Mouse (Mus musculus) midbrain, postnatal 0 days (tissue): Measurements from ENCODE around the gene Slc6a6. TPM values are rescaled to one million over a fixed set of nuclear protein-coding genes. Genes with fewer than 3 reads are reported as not detected.

Experiments used
- ATAC-seq: fragments of 200-750 bp; cut with Nextera tagmentation; 2 replicates; pipeline ENCODE4 v1.8.0; 2017; ENCODE audit warnings: moderate number of reproducible peaks, mild to moderate bottlenecking, moderate TSS enrichment, moderate library complexity; ENCODE audit not compliant: low FRiP score
- DNase-seq: peaks from one replicate; pipeline ENCODE4 v3.0.0-alpha.2; 2015; ENCODE audit warnings: low spot score
- H3K27ac ChIP-seq: fragments of 300-500 bp; sonication (generic); 2 replicates; pipeline ENCODE4 v1.5.1; 2014; ENCODE audit warnings: low read depth, mild to moderate bottlenecking, low read length, mixed read lengths
- H3K27me3 ChIP-seq: fragments of 300-500 bp; sonication (generic); 2 replicates; pipeline ENCODE4 v1.6.1; 2014; ENCODE audit warnings: low read length, control low read depth, mixed read lengths; ENCODE audit not compliant: insufficient read depth
- H3K36me3 ChIP-seq: fragments of 300-500 bp; sonication (generic); 2 replicates; pipeline ENCODE4 v1.6.1; 2014; ENCODE audit warnings: low read length, control low read depth, mixed read lengths; ENCODE audit not compliant: insufficient read depth
- H3K4me1 ChIP-seq: fragments of 300-500 bp; sonication (generic); 2 replicates; pipeline ENCODE4 v1.6.1; 2014; ENCODE audit warnings: mild to moderate bottlenecking, control low read depth, antibody characterized with exemption, low read length, mixed read lengths; ENCODE audit not compliant: insufficient read depth
- H3K4me2 ChIP-seq: fragments of 300-500 bp; sonication (generic); 2 replicates; pipeline ENCODE4 v1.6.1; 2014; ENCODE audit warnings: low read depth, mild to moderate bottlenecking, low read length, mixed read lengths; ENCODE audit not compliant: poor library complexity, severe bottlenecking
- H3K4me3 ChIP-seq: fragments of 300-500 bp; sonication (generic); 2 replicates; pipeline ENCODE4 v1.5.1; 2014; ENCODE audit warnings: low read depth, mild to moderate bottlenecking, low read length, moderate library complexity
- H3K9ac ChIP-seq: fragments of 300-500 bp; sonication (generic); replicated peaks from 2 replicates; pipeline ENCODE4 v1.6.1; 2014; ENCODE audit warnings: mild to moderate bottlenecking, low read length, moderate library complexity, mixed read lengths; ENCODE audit not compliant: poor library complexity, severe bottlenecking
- H3K9me3 ChIP-seq: fragments of 300-500 bp; sonication (generic); 2 replicates; pipeline ENCODE4 v1.6.1; 2016; ENCODE audit warnings: low read length, control low read depth
- CTCF ChIP-seq: IDR thresholded peaks from 2 replicates; pipeline ENCODE4 v1.5.1; 2016; ENCODE audit warnings: antibody characterized with exemption, mild to moderate bottlenecking
- WGBS: fragments of 180-500 bp; shearing (Covaris S2); extraction: QIAGEN DNeasy Blood & Tissue Kit; methylation state at CpG from one replicate; pipeline ENCODE4 v1.1.7; 2014; 5-methylcytosine and 5-hydroxymethylcytosine counted together
- polyA plus RNA-seq: library from polyadenylated mRNA; unstranded; fragments of >200 nt; fragmentation: Nextera tagmentation; extraction: Ambion mirVana; gene quantifications from 2 replicates; pipeline ENCODE4 v1.2.1, GENCODE M21; 2015
- total RNA-seq: library from RNA; depleted of rRNA; stranded (reverse); fragments of >200 nt; gene quantifications from 2 replicates; pipeline ENCODE4 v1.2.3, GENCODE M21; 2014

Gene Slc6a6
- total and polyA plus RNA-seq, 2 experiments from 2014 or later = 146 to 147 TPM

DNA sequence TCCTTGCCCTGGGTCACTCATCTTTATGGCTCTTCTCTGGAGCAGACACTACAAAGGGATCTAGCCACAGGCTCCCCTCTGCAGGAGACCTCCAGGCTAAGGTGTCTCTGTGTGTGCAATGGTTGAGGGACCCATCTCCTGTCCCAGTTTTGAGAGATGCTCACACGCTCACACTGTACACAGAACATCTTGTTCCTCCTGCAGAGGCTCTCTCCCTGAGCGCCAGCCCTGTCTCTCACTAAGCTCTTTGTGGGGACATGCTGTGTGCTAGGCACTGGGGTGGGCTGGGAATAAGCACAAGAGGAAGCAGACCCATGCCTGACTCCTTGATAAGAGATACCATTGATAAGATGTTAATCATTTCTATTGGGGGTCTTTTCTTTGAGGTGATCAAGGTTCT is 34.2 kb downstream of the Slc6a6 start:
- ATAC-seq = no peak
- Histone ChIP-seq H3K9ac (no peak overlapping the region), H3K4me2 (no peak overlapping the region), H3K9me3 (no peaks in the 10 kb centered on the region), H3K4me1 (peaks cover 26% of the 10 kb centered on the region), H3K27ac (peak overlapping the region; percentile 94), H3K27me3 (no peaks in the 10 kb centered on the region), H3K4me3 (no peak overlapping the region), H3K36me3 (peaks cover 6% of the 10 kb centered on the region; the same call in 1 of the 2 replicates)
- TF ChIP-seq CTCF = no peak
- WGBS = 55% methylated on average over 2 of the region's 2 CpGs
- DNase-seq = no peak

DNA sequence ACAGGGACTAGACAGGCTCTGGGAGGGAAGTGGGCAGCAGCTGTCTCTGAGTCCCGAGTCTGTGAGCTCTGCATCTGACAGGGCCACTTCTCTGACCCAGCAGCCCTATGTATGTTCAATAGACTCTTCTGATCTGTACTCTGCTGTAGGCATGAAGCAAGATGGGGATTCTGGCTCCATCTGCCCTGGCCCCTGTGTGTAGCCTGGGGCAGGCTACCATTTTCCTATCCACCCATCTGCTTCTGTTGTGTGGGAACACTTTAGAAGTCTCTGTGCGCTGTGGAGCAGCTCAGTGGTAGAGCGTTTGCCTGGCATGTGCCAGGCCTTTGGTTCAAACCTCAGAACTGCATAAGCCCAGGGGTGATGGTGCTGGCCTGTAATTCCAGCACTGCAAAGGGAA is 34.8 kb downstream of the Slc6a6 start:
- Histone ChIP-seq H3K27me3 (no peaks in the 10 kb centered on the region), H3K9me3 (no peaks in the 10 kb centered on the region), H3K9ac (0 out of 2 replicates have a peak overlapping the region, but pooled peaks have one; percentile 2), H3K4me2 (no peak overlapping the region), H3K36me3 (peaks cover 12% of the 10 kb centered on the region), H3K27ac (peak overlapping the region; percentile 94), H3K4me3 (no peak overlapping the region), H3K4me1 (peaks cover 25% of the 10 kb centered on the region)
- DNase-seq (no peak), ATAC-seq (no peak)
- WGBS = 56% methylated on average over 3 of the region's 3 CpGs
- no peak for TF ChIP-seq CTCF

DNA sequence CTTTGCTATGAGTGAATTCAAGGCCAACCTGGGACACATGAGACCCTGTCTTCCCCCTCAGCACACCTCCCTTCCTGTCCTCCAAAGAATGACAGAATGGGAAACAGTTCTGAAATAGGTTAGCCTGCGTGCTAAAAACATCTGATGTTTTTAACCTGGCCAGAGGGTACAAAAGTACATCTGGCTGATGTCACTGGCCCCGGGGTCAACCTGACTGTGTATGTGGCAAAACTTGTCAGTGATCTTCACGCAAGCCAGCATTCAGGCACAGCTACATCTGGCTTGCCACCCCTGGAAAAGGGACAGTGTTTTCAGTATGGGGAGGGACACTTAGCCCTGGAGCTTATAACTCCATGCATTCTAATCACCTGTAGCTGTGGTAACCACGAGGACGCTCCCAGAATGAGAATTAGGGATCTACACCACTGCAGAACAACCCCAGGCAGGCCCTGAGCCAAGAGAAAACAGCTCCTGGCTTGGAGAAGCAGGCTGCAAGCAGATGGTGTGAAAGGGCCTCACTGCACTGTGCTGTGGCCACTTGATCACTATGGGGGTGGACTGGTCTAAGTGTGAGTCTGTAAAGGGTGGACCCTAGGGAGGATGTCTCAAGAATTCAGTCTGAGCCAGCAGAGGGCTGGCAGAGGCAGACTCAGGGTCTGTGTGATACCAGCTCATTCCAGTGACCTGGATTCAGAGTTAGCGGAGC is 35.3 kb downstream of the Slc6a6 start:
- peak overlapping the region; percentile 48; the same call in 1 of the 2 replicates for H3K9ac ChIP-seq

DNA sequence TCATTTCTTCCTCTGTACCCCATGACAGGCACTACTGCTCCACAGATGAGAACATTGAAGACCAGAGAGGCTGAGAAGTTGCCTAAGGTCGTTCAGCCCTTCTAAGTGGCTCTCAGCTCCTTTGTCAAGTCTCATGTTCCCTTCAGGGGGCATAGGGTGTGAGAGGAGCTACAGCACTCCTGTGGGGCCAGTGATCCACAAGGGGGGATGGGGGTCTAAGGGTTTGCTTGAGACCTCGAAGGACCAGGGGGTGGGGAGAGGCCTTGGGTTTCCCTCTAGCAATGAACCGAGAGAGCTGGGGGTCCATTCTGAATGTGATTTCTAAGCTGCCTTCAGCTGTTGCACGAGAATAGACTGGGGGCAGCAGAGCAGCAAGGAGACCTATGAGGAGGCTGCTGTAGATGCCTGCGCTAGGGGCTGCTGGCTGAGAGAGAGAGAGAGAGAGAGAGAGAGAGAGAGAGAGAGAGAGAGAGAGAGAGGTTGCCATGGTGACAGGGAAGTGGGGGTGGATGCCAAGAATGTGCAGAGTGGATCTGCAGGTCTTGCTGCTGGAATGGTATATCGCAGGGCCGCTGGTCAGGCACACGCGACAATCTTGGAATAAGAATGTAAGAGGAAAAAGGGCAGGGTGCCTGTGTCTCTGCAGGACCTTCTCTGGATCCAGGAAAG is 36.1 kb downstream of the Slc6a6 start:
- DNase-seq (peak; percentile 89), ATAC-seq (peak; percentile 80)
- Histone ChIP-seq H3K4me1 (peaks cover 25% of the 10 kb centered on the region), H3K4me2 (peak overlapping the region; percentile 24), H3K9ac (peak overlapping the region; percentile 48), H3K36me3 (peaks cover 24% of the 10 kb centered on the region), H3K4me3 (no peak overlapping the region), H3K27me3 (no peaks in the 10 kb centered on the region), H3K27ac (peak overlapping the region; percentile 94), H3K9me3 (no peaks in the 10 kb centered on the region)
- TF ChIP-seq CTCF = peak; percentile 39; the same call in 1 of the 2 replicates
- under 1% methylated on average over 9 of the region's 9 CpGs for WGBS

More for the DNA sequence above, 35.3 kb downstream of the Slc6a6 start:
- 39% methylated on average over 6 of the region's 6 CpGs for WGBS
- H3K4me1 ChIP-seq = peaks cover 25% of the 10 kb centered on the region
- no peaks in the 10 kb centered on the region for H3K9me3 ChIP-seq
- no peak overlapping the region for H3K4me3 ChIP-seq
- DNase-seq (peak; percentile 83), ATAC-seq (peak; percentile 66)
- peak overlapping the region; percentile 94 for H3K27ac ChIP-seq
- H3K36me3 ChIP-seq = peaks cover 18% of the 10 kb centered on the region
- no peak overlapping the region for H3K4me2 ChIP-seq
- no peaks in the 10 kb centered on the region for H3K27me3 ChIP-seq
- 0 out of 2 replicates have a peak, but pooled peaks have one; percentile 23 for TF ChIP-seq CTCF

DNA sequence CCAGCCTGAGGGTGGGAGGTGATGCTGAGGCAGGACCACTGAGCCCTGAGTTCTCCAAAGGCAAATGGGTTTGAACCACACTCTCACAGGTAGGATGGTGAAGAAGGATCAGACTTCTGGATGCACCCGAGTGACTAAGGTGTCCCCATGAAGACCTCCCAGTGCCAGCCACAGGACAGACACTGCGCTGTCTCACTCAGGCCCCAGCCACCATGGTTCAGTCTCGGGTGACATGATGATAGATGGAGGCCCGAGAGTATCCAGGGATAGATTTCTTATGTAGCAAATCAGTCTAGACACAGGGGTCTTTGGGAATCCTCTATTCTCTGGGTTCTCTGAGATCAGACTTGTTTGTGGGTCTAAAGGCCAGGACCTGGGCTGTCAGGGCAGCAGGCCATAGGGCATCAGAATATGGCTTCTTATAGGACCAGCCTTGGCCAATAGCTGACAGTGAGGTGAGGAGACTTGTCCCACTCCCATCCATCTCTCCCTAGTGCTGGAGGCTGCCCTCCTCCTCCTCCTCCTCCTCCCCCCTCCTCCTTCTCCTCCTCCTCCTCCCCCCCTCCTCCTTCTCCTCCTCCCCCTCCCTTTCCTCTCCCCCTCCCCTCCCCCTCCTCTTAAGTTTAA is 36.8 kb downstream of the Slc6a6 start:
- WGBS = 48% methylated on average over 4 of the region's 4 CpGs
- TF ChIP-seq CTCF = no peak

More for the DNA sequence above, 36.8 kb downstream of the Slc6a6 start:
- Histone ChIP-seq H3K4me1 (peaks cover 25% of the 10 kb centered on the region), H3K4me2 (peak overlapping the region; percentile 24), H3K4me3 (no peak overlapping the region), H3K9me3 (no peaks in the 10 kb centered on the region), H3K36me3 (peaks cover 27% of the 10 kb centered on the region), H3K27me3 (no peaks in the 10 kb centered on the region), H3K27ac (peak overlapping the region; percentile 94), H3K9ac (no peak overlapping the region)
- ATAC-seq (peak; percentile 25; the same call in 1 of the 2 replicates), DNase-seq (no peak)
